In genomic region chr11:82600151-82600550, GRCm38 (mm10) we compare ENCODE assay signal across 25 mouse cellular contexts.
DNase-seq lines count a peak whose midpoint lies in the region; ATAC-seq and TF ChIP-seq lines count a peak whose summit lies in the region.
"Had no signal": no experiment of that assay in that cellular context is flagged by ENCODE, and none has a peak within 500 bp of the region (broad histone marks: within the 10 kb centered on the region; RNA-seq: fewer than 3 reads in every experiment).

No protein-coding gene starts in this region.

- no peaks in the 10 kb centered on the region for H3K9me3 ChIP-seq in heart, embryonic 11.5 days (replicated peaks; ENCODE audit: control insufficient read depth, low read length)
- no peaks in the 10 kb centered on the region for H3K9me3 ChIP-seq in hindbrain, embryonic 10.5 days
- H3K9me3 ChIP-seq: embryonic facial prominence, embryonic 13.5 days; embryonic facial prominence, embryonic 15.5 days; forebrain, embryonic 10.5 days; forebrain, embryonic 12.5 days had no signal

- DNase-seq in cerebellum, postnatal 10 days, result peak; percentile 63
- no peak for DNase-seq in cerebellum, adult 2 months
- DNase-seq in heart, postnatal 4 days, result no peak
- peak; percentile 21 for DNase-seq in R1 (ENCODE audit: low read depth, low spot score)
- DNase-seq in hindbrain, embryonic 10.5 days (ENCODE audit: low spot score), result no peak
- DNase-seq in frontal cortex, postnatal 36 days (ENCODE audit: low spot score in 2 of 2), result no peak
- DNase-seq: adrenal gland, adult 8-10 months; adrenal gland, postnatal 14 days; adrenal gland, postnatal 36 days; B cell, adult 2 months; cerebellum, adult 11-12 months; cerebellum, adult 8-10 months; embryo, embryonic 11 days had no signal

- H3K27ac ChIP-seq in cerebellum, adult 2 months (ENCODE audit: insufficient read depth, low read length), result no peak overlapping the region
- H3K27ac ChIP-seq in heart, embryonic 11.5 days (ENCODE audit: low read depth, low read length), result no peak overlapping the region
- H3K27ac ChIP-seq in hindbrain, embryonic 10.5 days, result no peak overlapping the region
- H3K27ac ChIP-seq: embryonic facial prominence, embryonic 13.5 days; embryonic facial prominence, embryonic 15.5 days; forebrain, embryonic 10.5 days; forebrain, embryonic 12.5 days had no signal

- no peak for TF ChIP-seq POLR2A in cerebellum, adult 2 months (IDR thresholded peaks at IDR 0.05; ENCODE audit: borderline replicate concordance, insufficient read depth, low read length)

- peaks cover 5% of the 10 kb centered on the region for H3K4me1 ChIP-seq in cerebellum, adult 2 months (ENCODE audit: control insufficient read depth, insufficient read depth, low read length)
- H3K4me1 ChIP-seq in heart, embryonic 11.5 days (ENCODE audit: control insufficient read depth, insufficient read depth, low read length), result no peaks in the 10 kb centered on the region; the same call in 1 of the 2 replicates
- H3K4me1 ChIP-seq in hindbrain, embryonic 10.5 days (replicated peaks), result peaks cover 14% of the 10 kb centered on the region
- H3K4me1 ChIP-seq: embryonic facial prominence, embryonic 15.5 days had no signal

- H3K9ac ChIP-seq in heart, embryonic 11.5 days (ENCODE audit: low read depth, low read length), result no peak overlapping the region
- H3K9ac ChIP-seq: embryonic facial prominence, embryonic 13.5 days; embryonic facial prominence, embryonic 15.5 days; forebrain, embryonic 12.5 days had no signal

- H3K4me3 ChIP-seq in cerebellum, adult 2 months (replicated peaks; ENCODE audit: insufficient read depth, low read depth, low read length), result no peak overlapping the region
- H3K4me3 ChIP-seq in heart, embryonic 11.5 days (ENCODE audit: low read depth, low read length), result no peak overlapping the region
- no peak overlapping the region for H3K4me3 ChIP-seq in hindbrain, embryonic 10.5 days
- H3K4me3 ChIP-seq: embryonic facial prominence, embryonic 13.5 days; embryonic facial prominence, embryonic 15.5 days; erythroblast, embryonic 14.5 days; forebrain, embryonic 10.5 days; forebrain, embryonic 12.5 days had no signal

- no peaks in the 10 kb centered on the region for H3K27me3 ChIP-seq in cerebellum, adult 2 months (ENCODE audit: control insufficient read depth, insufficient read depth, low read length)
- H3K27me3 ChIP-seq in heart, embryonic 11.5 days (ENCODE audit: control insufficient read depth, insufficient read depth, low read length), result peaks cover 35% of the 10 kb centered on the region
- peaks cover 45% of the 10 kb centered on the region for H3K27me3 ChIP-seq in hindbrain, embryonic 10.5 days (ENCODE audit: insufficient read depth, poor library complexity, severe bottlenecking)

- peak; percentile 37; the same call in 1 of the 2 replicates for ATAC-seq in heart, embryonic 11.5 days (replicated peaks; ENCODE audit: insufficient number of reproducible peaks, low FRiP score, low TSS enrichment)
- ATAC-seq: activated CD4-positive, CD25-positive, alpha-beta regulatory T cell, adult 4 months; CD4-positive, CD25-positive, alpha-beta regulatory T cell, adult 4 months; forebrain, embryonic 14.5 days; forebrain, embryonic 16.5 days; Patski had no signal

- TF ChIP-seq CTCF in cerebellum, adult 2 months (IDR thresholded peaks at IDR 0.05; ENCODE audit: borderline replicate concordance, insufficient read depth, low read depth, low read length), result no peak

- 41% methylated on average over 9 of the region's 9 CpGs for WGBS in cerebellum, adult 2 months
- 65% methylated on average over 9 of the region's 9 CpGs for WGBS in heart, embryonic 11.5 days (ENCODE audit: insufficient replicate concordance)
- 73% methylated on average over 9 of the region's 9 CpGs for WGBS in hindbrain, embryonic 10.5 days

- H3K4me2 ChIP-seq in heart, embryonic 11.5 days, result no peak overlapping the region
- H3K4me2 ChIP-seq: embryonic facial prominence, embryonic 13.5 days; embryonic facial prominence, embryonic 15.5 days; forebrain, embryonic 12.5 days had no signal

- no peaks in the 10 kb centered on the region for H3K36me3 ChIP-seq in heart, embryonic 11.5 days (ENCODE audit: control insufficient read depth, insufficient read depth, low read length)
- no peaks in the 10 kb centered on the region for H3K36me3 ChIP-seq in hindbrain, embryonic 10.5 days
- H3K36me3 ChIP-seq: embryonic facial prominence, embryonic 13.5 days; embryonic facial prominence, embryonic 15.5 days; forebrain, embryonic 10.5 days; forebrain, embryonic 12.5 days; G1E had no signal

Comparison
In these comparisons a context has a peak if more than half of its experiments do, and no peak if none do; other contexts are left out.
1. DNase-seq: peak in cerebellum, postnatal 10 days (2 of 2) and R1 (single experiment); none in cerebellum, adult 2 months (0 of 2), heart, postnatal 4 days (single experiment), hindbrain, embryonic 10.5 days (single experiment) and frontal cortex, postnatal 36 days (0 of 2).